Mouse (Mus musculus): Measurements from ENCODE around the gene Lgals9. TPM values are rescaled to one million over a fixed set of nuclear protein-coding genes. Genes with fewer than 3 reads are reported as not detected.
"Not testable (repeated sequence)": the region's sequence is repeated elsewhere in the genome, so short reads cannot be mapped to it uniquely, and the experiment has no call there.

Gene Lgals9
- polyA plus RNA-seq, 1 experiment = not detected

DNA sequence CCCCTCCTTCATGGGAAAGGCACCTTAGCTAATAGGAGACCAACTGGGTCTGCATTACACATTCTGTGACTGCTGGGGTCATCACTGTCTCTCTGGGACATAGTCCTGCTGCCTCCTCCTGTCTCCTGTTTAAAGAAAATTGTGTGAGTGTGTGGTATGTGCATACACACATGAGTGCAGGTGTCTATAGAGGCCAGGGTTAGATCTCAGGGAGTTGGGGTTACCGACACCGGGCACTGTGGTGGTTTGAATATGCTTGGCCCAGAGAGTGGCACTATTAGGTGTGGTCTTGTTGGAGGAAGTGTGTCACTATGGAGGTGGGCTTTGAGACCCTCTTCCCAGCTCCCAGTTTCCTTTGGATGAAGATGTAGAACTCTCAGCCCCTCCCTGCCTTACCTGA, 27.8 kb upstream of the Lgals9 start:
- Histone ChIP-seq H3K4me3 (ENCODE audit: insufficient read depth, low read depth, low read length) (no peak overlapping the region), H3K4me1 (ENCODE audit: control insufficient read depth, insufficient read depth, low read length) (peaks cover 8% of the 10 kb centered on the region), H3K27ac (ENCODE audit: insufficient read depth, low read depth, low read length) (no peak overlapping the region)
- WGBS = 95% methylated on average over 2 of the region's 2 CpGs
- TF ChIP-seq CTCF (IDR thresholded peaks at IDR 0.05; ENCODE audit: insufficient read depth, low read depth, low read length) = no peak
- no peak for TF ChIP-seq POLR2A (IDR thresholded peaks at IDR 0.05; ENCODE audit: insufficient read depth, low read depth, low read length)

- 83% methylated on average over 7 of the region's 7 CpGs for WGBS
- H3K4me1 ChIP-seq (ENCODE audit: control insufficient read depth, insufficient read depth, low read length) = no peaks in the 10 kb centered on the region
- no peak overlapping the region for H3K27ac ChIP-seq (ENCODE audit: insufficient read depth, low read depth, low read length)
- no peak for TF ChIP-seq CTCF (IDR thresholded peaks at IDR 0.05; ENCODE audit: insufficient read depth, low read depth, low read length)
- TF ChIP-seq POLR2A (IDR thresholded peaks at IDR 0.05; ENCODE audit: insufficient read depth, low read depth, low read length) = no peak
- H3K4me3 ChIP-seq (ENCODE audit: insufficient read depth, low read depth, low read length) = no peak overlapping the region
These were observed 24.1 kb upstream of the Lgals9 start for GRCm38 (mm10) chr11:79008891-79009290.

- H3K4me1 ChIP-seq (ENCODE audit: control insufficient read depth, insufficient read depth, low read length) = no peaks in the 10 kb centered on the region
- TF ChIP-seq POLR2A (IDR thresholded peaks at IDR 0.05; ENCODE audit: insufficient read depth, low read depth, low read length) (no peak), CTCF (IDR thresholded peaks at IDR 0.05; ENCODE audit: insufficient read depth, low read depth, low read length) (no peak)
- 93% methylated on average over 6 of the region's 6 CpGs for WGBS
- no peak overlapping the region for H3K4me3 ChIP-seq (ENCODE audit: insufficient read depth, low read depth, low read length)
- no peak overlapping the region for H3K27ac ChIP-seq (ENCODE audit: insufficient read depth, low read depth, low read length)
These were observed 23.4 kb upstream of the Lgals9 start for GRCm38 (mm10) chr11:79008007-79008775.

DNA sequence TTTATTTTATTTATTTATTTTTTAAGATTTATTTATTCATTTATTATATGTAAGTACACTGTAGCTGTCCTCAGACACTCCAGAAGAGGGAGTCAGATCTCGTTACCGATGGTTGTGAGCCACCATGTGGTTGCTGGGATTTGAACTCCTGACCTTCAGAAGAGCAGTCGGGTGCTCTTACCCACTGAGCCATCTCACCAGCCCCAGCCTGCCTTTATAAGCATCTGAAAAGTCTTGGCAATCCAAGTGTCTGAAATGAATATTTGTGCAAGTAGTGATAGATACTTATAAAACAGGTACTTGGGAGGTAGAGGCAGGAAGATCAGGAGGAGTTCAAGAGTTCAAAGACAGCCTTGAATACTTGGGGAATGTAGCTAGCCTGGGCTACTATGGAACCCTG, 22.6 kb upstream of the Lgals9 start:
- H3K4me3 ChIP-seq (ENCODE audit: insufficient read depth, low read depth, low read length); H3K4me1 ChIP-seq (ENCODE audit: control insufficient read depth, insufficient read depth, low read length); H3K27ac ChIP-seq (ENCODE audit: insufficient read depth, low read depth, low read length): not testable (repeated sequence)
- WGBS = 91% methylated on average over 3 of the region's 3 CpGs

DNA sequence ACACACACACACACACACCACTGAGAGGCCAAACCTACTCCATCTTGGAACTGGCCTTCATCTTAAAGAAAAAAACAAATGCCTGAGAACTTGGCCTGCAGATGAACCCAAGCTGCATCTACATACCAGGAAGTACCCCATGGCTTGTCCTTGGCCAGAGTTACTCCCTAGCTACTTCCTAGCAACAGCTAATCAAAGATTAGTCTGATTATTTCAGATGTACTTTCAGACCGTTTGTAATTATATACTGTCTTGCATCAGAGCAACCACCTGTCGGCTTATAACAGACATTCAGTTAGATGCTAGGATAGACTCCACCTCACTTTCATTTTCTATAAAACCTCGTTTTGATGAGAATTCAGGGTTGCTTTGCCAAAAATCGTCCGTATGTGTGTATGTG, 21.7 kb upstream of the Lgals9 start:
- Histone ChIP-seq H3K4me3 (ENCODE audit: insufficient read depth, low read depth, low read length) (no peak overlapping the region), H3K4me1 (ENCODE audit: control insufficient read depth, insufficient read depth, low read length) (peaks cover 5% of the 10 kb centered on the region; the same call in 1 of the 2 replicates), H3K27ac (ENCODE audit: insufficient read depth, low read depth, low read length) (no peak overlapping the region)
- WGBS = 53% methylated on average over 5 of the region's 5 CpGs
- TF ChIP-seq POLR2A (IDR thresholded peaks at IDR 0.05; ENCODE audit: insufficient read depth, low read depth, low read length) (no peak), CTCF (IDR thresholded peaks at IDR 0.05; ENCODE audit: insufficient read depth, low read depth, low read length) (no peak)

GRCm38 (mm10) chr11:79005578-79006394, 21.0 kb upstream of the Lgals9 start:
- peaks cover 5% of the 10 kb centered on the region; the same call in 1 of the 2 replicates for H3K4me1 ChIP-seq (ENCODE audit: control insufficient read depth, insufficient read depth, low read length)
- TF ChIP-seq POLR2A (IDR thresholded peaks at IDR 0.05; ENCODE audit: insufficient read depth, low read depth, low read length) (no peak), CTCF (IDR thresholded peaks at IDR 0.05; ENCODE audit: insufficient read depth, low read depth, low read length) (no peak)
- 93% methylated on average over 14 of the region's 14 CpGs for WGBS
- H3K4me3 ChIP-seq (ENCODE audit: insufficient read depth, low read depth, low read length) = no peak overlapping the region
- H3K27ac ChIP-seq (ENCODE audit: insufficient read depth, low read depth, low read length) = no peak overlapping the region

DNA sequence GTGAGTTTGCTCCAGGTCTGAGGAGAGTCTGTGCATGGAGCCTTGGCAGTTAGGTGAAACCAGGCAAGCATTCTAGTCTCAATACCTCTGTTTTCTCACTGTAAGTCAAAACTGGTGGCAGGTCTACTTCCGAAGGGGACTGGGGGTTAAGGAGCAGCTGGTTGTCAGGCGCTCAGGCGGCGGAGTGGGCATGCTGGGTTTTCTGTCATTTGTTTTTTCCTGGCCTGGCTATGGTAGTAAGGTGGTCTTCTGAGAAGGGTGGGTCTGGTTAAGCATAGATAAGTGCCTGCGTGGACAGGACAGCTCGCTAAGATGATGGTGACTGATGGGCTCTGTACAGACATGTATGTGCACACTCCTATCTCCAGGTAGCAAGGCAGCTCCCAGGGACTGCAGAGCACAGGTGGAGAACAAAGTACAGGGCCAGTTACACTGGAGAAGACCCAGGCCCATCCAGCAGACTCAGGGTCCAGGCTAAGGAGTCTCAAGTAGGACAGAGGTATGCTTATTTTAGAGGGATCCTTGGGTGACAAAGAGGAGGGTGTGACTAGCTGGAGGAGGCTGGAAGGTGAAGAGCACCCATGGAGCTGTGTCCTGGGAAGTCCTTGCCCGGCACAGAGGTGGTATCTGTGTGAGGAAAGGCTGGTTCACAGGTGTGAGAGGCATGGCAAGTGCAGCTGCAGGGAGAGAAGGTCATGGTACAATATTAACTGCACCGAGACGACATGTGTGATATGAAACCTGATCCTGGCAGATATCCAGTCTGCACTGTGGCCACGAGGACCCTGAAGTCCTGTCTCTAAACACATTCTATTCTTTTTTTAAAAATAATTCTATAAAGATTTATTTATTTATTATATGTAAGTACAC, 19.3 kb upstream of the Lgals9 start:
- 92% methylated on average over 10 of the region's 10 CpGs for WGBS
- Histone ChIP-seq H3K4me3 (ENCODE audit: insufficient read depth, low read depth, low read length) (no peak overlapping the region), H3K27ac (ENCODE audit: insufficient read depth, low read depth, low read length) (no peak overlapping the region), H3K4me1 (ENCODE audit: control insufficient read depth, insufficient read depth, low read length) (peaks cover 5% of the 10 kb centered on the region; the same call in 1 of the 2 replicates)
- no peak for TF ChIP-seq CTCF (IDR thresholded peaks at IDR 0.05; ENCODE audit: insufficient read depth, low read depth, low read length)
- TF ChIP-seq POLR2A (IDR thresholded peaks at IDR 0.05; ENCODE audit: insufficient read depth, low read depth, low read length) = no peak

GRCm38 (mm10) chr11:79003053-79003768, 18.5 kb upstream of the Lgals9 start:
- no peak overlapping the region for H3K27ac ChIP-seq (ENCODE audit: insufficient read depth, low read depth, low read length)
- 84% methylated on average over 11 of the region's 11 CpGs for WGBS
- H3K4me1 ChIP-seq (ENCODE audit: control insufficient read depth, insufficient read depth, low read length) = peaks cover 5% of the 10 kb centered on the region; the same call in 1 of the 2 replicates
- TF ChIP-seq POLR2A (IDR thresholded peaks at IDR 0.05; ENCODE audit: insufficient read depth, low read depth, low read length) (no peak), CTCF (IDR thresholded peaks at IDR 0.05; ENCODE audit: insufficient read depth, low read depth, low read length) (no peak)
- no peak overlapping the region for H3K4me3 ChIP-seq (ENCODE audit: insufficient read depth, low read depth, low read length)

All from olfactory bulb, adult 2 months (tissue).